Mouse (Mus musculus): ENCODE results near the gene Tmem201.
A peak's percentile ranks its signal among the peaks of the same experiment; 100 is the strongest.

Gene Tmem201

GRCm38 (mm10) chr4:149678006-149678405 is 59.8 kb downstream of the Tmem201 start:
- no peak for DNase-seq

GRCm38 (mm10) chr4:149675378-149676261 is 62.2 kb downstream of the Tmem201 start:
- DNase-seq = peak; percentile 91

- DNase-seq = no peak
Observed at GRCm38 (mm10) chr4:149674814-149675377, 62.9 kb downstream of the Tmem201 start.

- no peak for DNase-seq
Observed at GRCm38 (mm10) chr4:149672747-149673146, 65.1 kb downstream of the Tmem201 start.

GRCm38 (mm10) chr4:149671175-149671574 is 66.7 kb downstream of the Tmem201 start:
- DNase-seq = no peak

GRCm38 (mm10) chr4:149665692-149666090 is 72.2 kb downstream of the Tmem201 start:
- DNase-seq = no peak
